Mouse (Mus musculus) forebrain, embryonic 16.5 days (tissue): ENCODE results near the gene Rplp0. TPM values are rescaled to one million over a fixed set of nuclear protein-coding genes. Genes with fewer than 3 reads are reported as not detected.

Source experiments
- ATAC-seq: fragments of 200-750 bp; cut with Nextera tagmentation; 2 replicates; pipeline ENCODE4 v1.8.0; 2017; ENCODE audit warnings: mild to moderate bottlenecking, moderate library complexity
- H3K27ac ChIP-seq: fragments of 300-500 bp; sonication (generic); 2 replicates; pipeline ENCODE4 v1.5.1; 2014; ENCODE audit warnings: low read length, control low read depth
- H3K27me3 ChIP-seq: fragments of 300-500 bp; sonication (generic); replicated peaks from 2 replicates; pipeline ENCODE4 v1.6.1; 2014; ENCODE audit warnings: low read length; ENCODE audit not compliant: control insufficient read depth, insufficient read depth
- H3K36me3 ChIP-seq: fragments of 300-500 bp; sonication (generic); 2 replicates; pipeline ENCODE4 v1.6.1; 2014; ENCODE audit not compliant: control insufficient read depth, insufficient read depth
- H3K4me1 ChIP-seq: fragments of 300-500 bp; sonication (generic); replicated peaks from 2 replicates; pipeline ENCODE4 v1.6.1; 2014; ENCODE audit warnings: low read length; ENCODE audit not compliant: control insufficient read depth, insufficient read depth
- H3K4me2 ChIP-seq: fragments of 300-500 bp; sonication (generic); 2 replicates; pipeline ENCODE4 v1.6.1; 2014; ENCODE audit warnings: mild to moderate bottlenecking, low read length, control low read depth
- H3K4me3 ChIP-seq: fragments of 300-500 bp; sonication (generic); replicated peaks from 2 replicates; pipeline ENCODE4 v1.5.1; 2014; ENCODE audit warnings: mild to moderate bottlenecking, low read length, control low read depth
- H3K9ac ChIP-seq: fragments of 300-500 bp; sonication (generic); replicated peaks from 2 replicates; pipeline ENCODE4 v1.6.1; 2014; ENCODE audit warnings: low read depth, low read length, control low read depth
- H3K9me3 ChIP-seq: fragments of 300-500 bp; sonication (generic); 2 replicates; pipeline ENCODE4 v1.6.1; 2016; ENCODE audit warnings: low read length; ENCODE audit not compliant: control insufficient read depth
- WGBS: fragments of 180-500 bp; shearing (Covaris S2); extraction: QIAGEN DNeasy Blood & Tissue Kit; methylation state at CpG from one replicate; pipeline ENCODE4 v1.1.7; 2014; 5-methylcytosine and 5-hydroxymethylcytosine counted together
- polyA plus RNA-seq: library from polyadenylated mRNA; unstranded; fragments of >200 nt; fragmentation: Nextera tagmentation; extraction: Ambion mirVana; gene quantifications from 2 replicates; pipeline ENCODE4 v1.2.1, GENCODE M21; 2015

Rplp0 gene
- polyA plus RNA-seq, 1 experiment from 2014 or later, result 944 TPM

DNA sequence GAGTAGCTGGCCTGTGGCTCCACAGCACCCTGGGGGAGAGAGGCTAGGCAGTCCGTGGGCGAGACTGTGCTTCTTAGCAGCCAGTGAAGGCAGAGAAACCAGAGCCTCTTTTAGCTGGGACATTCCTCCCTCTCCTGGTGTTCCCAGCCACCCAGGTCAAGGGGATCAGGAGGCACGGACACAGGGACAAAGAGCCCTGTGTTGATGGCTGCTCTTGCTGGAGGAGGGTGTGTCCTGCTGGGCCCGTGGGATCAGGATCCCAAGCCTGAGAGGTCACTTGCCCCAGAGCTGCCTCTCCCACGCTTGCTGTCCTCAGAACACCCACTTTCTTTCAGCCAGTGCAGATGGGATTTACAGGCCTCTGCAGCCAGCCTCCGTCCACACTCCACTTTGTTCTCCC, 12.3 kb upstream of the Rplp0 start:
- Histone ChIP-seq H3K9me3 (no peaks in the 10 kb centered on the region), H3K27me3 (no peaks in the 10 kb centered on the region), H3K36me3 (no peaks in the 10 kb centered on the region), H3K9ac (no peak overlapping the region), H3K4me2 (no peak overlapping the region), H3K27ac (no peak overlapping the region), H3K4me3 (no peak overlapping the region), H3K4me1 (peaks cover 9% of the 10 kb centered on the region)
- 36% methylated on average over 6 of the region's 6 CpGs for WGBS
- ATAC-seq, result no peak

DNA sequence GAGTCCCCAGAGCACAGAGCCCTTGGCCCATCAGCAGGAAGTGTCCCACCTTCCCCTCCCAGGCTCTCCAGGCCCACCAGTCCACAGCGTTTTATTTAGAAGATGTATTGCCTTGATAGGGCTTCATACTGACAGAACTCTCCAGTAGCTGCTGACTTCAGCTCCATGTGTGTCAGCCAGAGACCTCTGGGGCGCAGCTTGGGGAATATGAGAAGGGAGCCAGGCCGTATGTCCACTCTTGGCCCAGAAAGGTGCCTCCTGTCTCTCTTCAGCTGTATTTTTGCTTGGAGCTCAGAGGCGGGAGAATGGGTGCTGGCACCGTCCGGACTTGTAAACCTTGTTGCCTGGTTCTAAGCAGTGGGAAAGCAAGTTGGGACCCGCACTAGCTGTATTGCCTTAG, 11.8 kb upstream of the Rplp0 start:
- H3K9ac ChIP-seq, result no peak overlapping the region
- no peak overlapping the region for H3K27ac ChIP-seq
- H3K4me2 ChIP-seq, result no peak overlapping the region
- ATAC-seq, result no peak
- no peak overlapping the region for H3K4me3 ChIP-seq
- no peaks in the 10 kb centered on the region for H3K27me3 ChIP-seq
- H3K9me3 ChIP-seq, result no peaks in the 10 kb centered on the region
- WGBS, result 86% methylated on average over 7 of the region's 7 CpGs
- H3K4me1 ChIP-seq, result peaks cover 9% of the 10 kb centered on the region
- H3K36me3 ChIP-seq, result peaks cover 2% of the 10 kb centered on the region; the same call in 1 of the 2 replicates

GRCm38 (mm10) chr5:115548501-115549285, 10.6 kb upstream of the Rplp0 start:
- Histone ChIP-seq H3K9me3 (no peaks in the 10 kb centered on the region), H3K36me3 (peaks cover 2% of the 10 kb centered on the region; the same call in 1 of the 2 replicates), H3K27ac (no peak overlapping the region), H3K9ac (no peak overlapping the region), H3K4me3 (no peak overlapping the region), H3K4me2 (no peak overlapping the region), H3K4me1 (peaks cover 5% of the 10 kb centered on the region), H3K27me3 (no peaks in the 10 kb centered on the region)
- WGBS, result 91% methylated on average over 18 of the region's 18 CpGs
- no peak for ATAC-seq

GRCm38 (mm10) chr5:115550482-115551005, 8.7 kb upstream of the Rplp0 start:
- Histone ChIP-seq H3K27me3 (no peaks in the 10 kb centered on the region), H3K9ac (no peak overlapping the region), H3K36me3 (peaks cover 5% of the 10 kb centered on the region; the same call in 1 of the 2 replicates), H3K4me3 (no peak overlapping the region), H3K4me1 (no peaks in the 10 kb centered on the region), H3K27ac (no peak overlapping the region), H3K9me3 (no peaks in the 10 kb centered on the region), H3K4me2 (no peak overlapping the region)
- 86% methylated on average over 11 of the region's 11 CpGs for WGBS
- no peak for ATAC-seq

DNA sequence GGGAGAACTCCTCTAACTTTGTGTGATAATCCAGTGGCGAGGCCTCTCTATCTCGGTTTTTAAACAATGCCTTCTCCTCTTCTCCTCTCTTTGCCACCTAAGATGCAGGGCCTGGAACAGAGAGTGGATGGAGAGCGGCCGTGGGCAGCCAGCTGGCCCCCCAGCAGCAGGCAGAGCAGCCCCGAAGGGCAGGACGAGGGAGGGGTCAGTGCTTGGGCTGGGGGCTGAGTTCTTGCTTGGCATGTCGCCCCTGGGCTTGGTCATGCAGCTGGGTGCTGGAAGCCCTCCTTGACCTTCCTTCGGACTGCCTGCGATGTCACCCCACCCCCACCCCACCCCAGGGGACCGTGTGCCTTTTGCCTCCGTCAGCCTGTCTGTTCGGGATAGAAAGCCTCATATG, 7.9 kb upstream of the Rplp0 start:
- H3K9me3 ChIP-seq, result no peaks in the 10 kb centered on the region
- no peak for ATAC-seq
- WGBS, result 81% methylated on average over 12 of the region's 12 CpGs
- no peak overlapping the region for H3K9ac ChIP-seq
- peaks cover 5% of the 10 kb centered on the region; the same call in 1 of the 2 replicates for H3K36me3 ChIP-seq
- H3K4me1 ChIP-seq, result no peaks in the 10 kb centered on the region
- no peak overlapping the region for H3K4me3 ChIP-seq
- H3K27me3 ChIP-seq, result no peaks in the 10 kb centered on the region
- H3K4me2 ChIP-seq, result no peak overlapping the region
- no peak overlapping the region for H3K27ac ChIP-seq

DNA sequence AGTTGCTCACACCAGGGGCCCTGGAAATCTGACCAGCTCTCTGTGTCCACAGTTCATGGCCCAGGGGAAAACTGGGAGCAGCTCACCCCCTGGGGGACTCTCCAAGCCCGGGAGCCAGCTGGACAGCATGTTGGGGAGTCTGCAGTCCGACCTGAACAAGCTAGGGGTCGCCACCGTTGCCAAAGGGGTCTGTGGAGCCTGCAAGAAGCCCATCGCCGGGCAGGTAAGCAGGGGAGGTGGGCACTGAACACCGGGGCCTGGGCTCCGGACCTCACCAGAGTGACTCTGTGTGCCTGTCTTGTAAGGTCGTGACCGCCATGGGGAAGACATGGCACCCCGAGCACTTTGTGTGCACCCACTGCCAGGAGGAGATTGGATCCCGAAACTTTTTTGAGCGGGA, 7.5 kb upstream of the Rplp0 start:
- H3K4me1 ChIP-seq, result no peaks in the 10 kb centered on the region
- no peaks in the 10 kb centered on the region for H3K27me3 ChIP-seq
- no peak for ATAC-seq
- 78% methylated on average over 13 of the region's 13 CpGs for WGBS
- no peak overlapping the region for H3K9ac ChIP-seq
- H3K4me3 ChIP-seq, result no peak overlapping the region
- H3K9me3 ChIP-seq, result no peaks in the 10 kb centered on the region
- no peak overlapping the region for H3K27ac ChIP-seq
- H3K4me2 ChIP-seq, result no peak overlapping the region
- H3K36me3 ChIP-seq, result peaks cover 5% of the 10 kb centered on the region; the same call in 1 of the 2 replicates

DNA sequence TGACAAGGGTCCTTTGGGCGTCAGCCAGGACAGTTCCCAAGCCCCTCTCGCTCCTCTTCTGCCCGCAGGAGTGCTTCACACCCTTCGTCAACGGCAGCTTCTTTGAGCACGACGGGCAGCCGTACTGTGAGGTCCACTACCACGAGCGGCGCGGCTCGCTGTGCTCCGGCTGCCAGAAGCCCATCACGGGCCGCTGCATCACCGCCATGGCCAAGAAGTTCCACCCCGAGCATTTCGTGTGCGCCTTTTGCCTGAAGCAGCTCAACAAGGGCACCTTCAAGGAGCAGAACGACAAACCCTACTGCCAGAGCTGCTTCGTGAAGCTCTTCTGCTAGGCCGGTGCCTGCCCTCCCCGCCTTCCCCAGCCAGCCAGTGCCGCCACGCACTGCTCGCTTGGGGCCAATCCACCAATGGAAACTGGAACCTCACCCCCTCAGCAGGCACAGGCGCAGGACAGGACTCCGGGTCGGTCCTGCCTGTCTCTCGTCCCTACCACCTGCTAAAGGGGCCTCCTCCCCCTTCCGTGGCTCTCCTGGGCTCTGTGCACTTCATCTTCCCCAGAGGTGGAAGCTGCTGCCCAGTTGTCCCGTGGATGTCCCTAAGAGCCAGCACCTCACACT, 5.4 kb upstream of the Rplp0 start:
- H3K27me3 ChIP-seq, result no peaks in the 10 kb centered on the region
- no peak overlapping the region for H3K4me3 ChIP-seq
- no peaks in the 10 kb centered on the region for H3K9me3 ChIP-seq
- ATAC-seq, result no peak
- no peak overlapping the region for H3K27ac ChIP-seq
- H3K9ac ChIP-seq, result no peak overlapping the region
- WGBS, result 84% methylated on average over 33 of the region's 33 CpGs
- H3K36me3 ChIP-seq, result peaks cover 5% of the 10 kb centered on the region; the same call in 1 of the 2 replicates
- H3K4me1 ChIP-seq, result no peaks in the 10 kb centered on the region
- H3K4me2 ChIP-seq, result no peak overlapping the region

- Histone ChIP-seq H3K27ac (no peak overlapping the region), H3K4me2 (no peak overlapping the region), H3K9ac (no peak overlapping the region), H3K9me3 (no peaks in the 10 kb centered on the region), H3K4me3 (no peak overlapping the region), H3K36me3 (peaks cover 5% of the 10 kb centered on the region; the same call in 1 of the 2 replicates), H3K27me3 (no peaks in the 10 kb centered on the region), H3K4me1 (no peaks in the 10 kb centered on the region)
- 93% methylated on average over 18 of the region's 18 CpGs for WGBS
- no peak for ATAC-seq
These were observed 4.6 kb upstream of the Rplp0 start for GRCm38 (mm10) chr5:115554536-115555291.

- ATAC-seq, result no peak
- H3K4me2 ChIP-seq, result no peak overlapping the region
- peaks cover 5% of the 10 kb centered on the region; the same call in 1 of the 2 replicates for H3K36me3 ChIP-seq
- 6% methylated on average over 8 of the region's 8 CpGs for WGBS
- peaks cover 10% of the 10 kb centered on the region for H3K4me1 ChIP-seq
- no peak overlapping the region for H3K9ac ChIP-seq
- no peaks in the 10 kb centered on the region for H3K27me3 ChIP-seq
- no peak overlapping the region for H3K4me3 ChIP-seq
- no peak overlapping the region for H3K27ac ChIP-seq
- H3K9me3 ChIP-seq, result no peaks in the 10 kb centered on the region
These were observed 3.0 kb upstream of the Rplp0 start for GRCm38 (mm10) chr5:115556217-115556616.
